Mouse (Mus musculus) left cerebral cortex, adult 2 months (tissue): ENCODE measurements at regions not wholly inside any gene's neighbourhood (a gene's known extent, or its start where the extent isn't known, plus 50 kb on each side); places are given as distances from the start of the nearest gene placed in this dataset.

ENCODE experiments used
- DNase-seq, 2 experiments: peaks; one replicate each; pipeline ENCODE4 v3.0.0; 2021 to 2022; ENCODE audit warnings: low spot score in 2 of 2, mixed read lengths in 1 of 2; ENCODE audit errors: extremely low spot score in 1 of 2
- H3K27ac ChIP-seq: fragments of 200-600 bp; 2 replicates; pipeline ENCODE4 v1.8.1; 2022
- H3K4me3 ChIP-seq: fragments of 200-600 bp; 2 replicates; pipeline ENCODE4 v1.8.1; 2022
- CTCF ChIP-seq: fragments of 200-600 bp; IDR thresholded peaks from 2 replicates; pipeline ENCODE4 v1.8.1; 2022; ENCODE audit warnings: antibody characterized with exemption, mild to moderate bottlenecking, moderate library complexity
- intact Hi-C: fragments of 180-260 bp; cut with DNase I; formaldehyde crosslinking; loops from one replicate; pipeline ENCODE4 v1.15.1; 2025

GRCm38 (mm10) chr3:115590716-115591115 is 124.2 kb downstream of the S1pr1 start:
- intact Hi-C loops: no loop called here
- no peak for TF ChIP-seq CTCF
- no peak overlapping the region for H3K27ac ChIP-seq
- H3K4me3 ChIP-seq: no peak overlapping the region
- DNase-seq: no peak

- no peak for DNase-seq
- Histone ChIP-seq H3K27ac (no peak overlapping the region), H3K4me3 (no peak overlapping the region)
- intact Hi-C loops: no loop called here
- no peak for TF ChIP-seq CTCF
These were observed 126.3 kb downstream of the S1pr1 start for GRCm38 (mm10) chr3:115588585-115588984.

GRCm38 (mm10) chr3:115580131-115580932 is 134.5 kb downstream of the S1pr1 start:
- no peak overlapping the region; the same call in 1 of the 2 replicates for H3K27ac ChIP-seq
- intact Hi-C loops: no loop called here
- TF ChIP-seq CTCF: no peak
- no peak overlapping the region for H3K4me3 ChIP-seq
- no peak for DNase-seq

- TF ChIP-seq CTCF: no peak
- Histone ChIP-seq H3K4me3 (no peak overlapping the region), H3K27ac (no peak overlapping the region)
- no peak for DNase-seq
- intact Hi-C loops: no loop called here
These were observed 139.5 kb downstream of the S1pr1 start for GRCm38 (mm10) chr3:115575371-115575770.

- no peak for DNase-seq
- H3K4me3 ChIP-seq: no peak overlapping the region
- no peak for TF ChIP-seq CTCF
- H3K27ac ChIP-seq: no peak overlapping the region
- intact Hi-C loops: no loop called here
These were observed 152.1 kb downstream of the S1pr1 start for GRCm38 (mm10) chr3:115562735-115563134.

GRCm38 (mm10) chr3:115554809-115555708 is 159.8 kb downstream of the S1pr1 start:
- intact Hi-C loops: no loop called here
- DNase-seq: no peak

GRCm38 (mm10) chr3:115553848-115554515 is 160.9 kb downstream of the S1pr1 start:
- H3K27ac ChIP-seq: no peak overlapping the region
- intact Hi-C loops: no loop called here
- DNase-seq: no peak
- peak; percentile 2; the same call in 1 of the 2 replicates for TF ChIP-seq CTCF
- no peak overlapping the region for H3K4me3 ChIP-seq

More at GRCm38 (mm10) chr3:115554809-115555708, 159.8 kb downstream of the S1pr1 start:
- Histone ChIP-seq H3K4me3 (no peak overlapping the region), H3K27ac (no peak overlapping the region)
- TF ChIP-seq CTCF: no peak

GRCm38 (mm10) chr3:115541789-115542188 is 173.1 kb downstream of the S1pr1 start:
- H3K4me3 ChIP-seq: no peak overlapping the region
- DNase-seq: peak; percentile 25 to 38
- intact Hi-C loops: loop anchor here (10.0 kb wide), 2 partner anchors 637 to 1397 kb away; partner anchors contain the start of gene Olfm3
- TF ChIP-seq CTCF: peak; percentile 62
- H3K27ac ChIP-seq: no peak overlapping the region

GRCm38 (mm10) chr3:115538355-115538754 is 176.5 kb downstream of the S1pr1 start:
- Histone ChIP-seq H3K4me3 (no peak overlapping the region), H3K27ac (no peak overlapping the region)
- TF ChIP-seq CTCF: no peak
- intact Hi-C loops: no loop called here
- no peak for DNase-seq

- TF ChIP-seq CTCF: no peak
- intact Hi-C loops: no loop called here
- no peak overlapping the region for H3K4me3 ChIP-seq
- no peak for DNase-seq
- no peak overlapping the region for H3K27ac ChIP-seq
These were observed 182.6 kb downstream of the S1pr1 start for GRCm38 (mm10) chr3:115532141-115532735.

GRCm38 (mm10) chr3:115530441-115530840 is 184.4 kb downstream of the S1pr1 start:
- intact Hi-C loops: loop anchor here (1.0 to 2.0 kb wide), 2 partner anchors 86 to 112 kb away; no protein-coding TSS in a partner anchor
- no peak overlapping the region for H3K27ac ChIP-seq
- no peak for DNase-seq
- H3K4me3 ChIP-seq: no peak overlapping the region
- no peak for TF ChIP-seq CTCF
